Comparison of ENCODE assay signal across 9 mouse cellular contexts in the genomic region with DNA sequence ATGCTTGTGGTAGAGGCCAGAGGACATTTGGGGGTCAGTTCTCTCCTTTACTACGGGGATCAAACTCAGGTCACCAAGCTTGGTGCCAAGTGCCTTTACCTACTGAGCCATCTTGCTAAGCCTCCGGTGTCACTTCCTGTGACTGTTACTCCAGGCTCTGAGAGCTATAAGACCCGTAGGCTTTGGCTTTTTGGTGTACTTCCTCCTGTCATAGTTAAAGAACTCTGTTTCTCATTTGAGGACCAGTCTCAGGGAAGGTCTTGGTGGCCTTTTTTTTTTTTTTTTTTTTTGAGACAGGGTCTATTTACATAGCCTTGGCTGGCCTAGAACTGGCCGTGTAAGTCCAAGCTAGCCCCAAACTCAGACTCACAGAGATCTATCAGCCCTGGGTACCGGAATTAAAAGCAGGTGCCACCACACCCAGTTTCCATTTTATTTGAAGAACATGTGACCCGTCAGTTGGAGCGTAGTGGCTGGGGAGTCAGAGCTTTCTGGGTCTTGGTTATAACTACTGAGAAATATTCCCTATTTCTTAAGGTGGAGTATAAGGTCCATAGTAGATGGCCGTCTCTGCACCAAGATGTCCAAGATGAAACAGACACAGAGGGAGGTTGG. TPM values are rescaled to one million over a fixed set of nuclear protein-coding genes. Genes with fewer than 3 reads are reported as not detected.
DNase-seq lines count a peak whose midpoint lies in the region; TF ChIP-seq lines count a peak whose summit lies in the region.
"Had no signal": no experiment of that assay in that cellular context is flagged by ENCODE, and none has a peak within 500 bp of the region (broad histone marks: within the 10 kb centered on the region; RNA-seq: fewer than 3 reads in every experiment).

No protein-coding gene starts in this region.

- H3K4me3 ChIP-seq in gastrocnemius, adult 2 months, result no peak overlapping the region
- no peak overlapping the region for H3K4me3 ChIP-seq in spleen, adult 2 months (ENCODE audit: extremely low read depth, insufficient read depth, insufficient read length)
- no peak overlapping the region for H3K4me3 ChIP-seq in kidney, adult 2 months (ENCODE audit: insufficient read depth, low read depth, low read length)
- H3K4me3 ChIP-seq: erythroblast, embryonic 14.5 days had no signal

- peak overlapping the region; percentile 93 for H3K27ac ChIP-seq in gastrocnemius, adult 2 months
- H3K27ac ChIP-seq in spleen, adult 2 months (ENCODE audit: insufficient read depth, low read length), result peak overlapping the region; percentile 41
- no peak overlapping the region for H3K27ac ChIP-seq in kidney, adult 2 months (ENCODE audit: insufficient read depth, low read depth, low read length)

- intact Hi-C loops in gastrocnemius, adult 2 months (cut with DNase I), result loop anchor here (5.0 kb wide), 1 partner anchor 36 kb away; no protein-coding TSS in a partner anchor
- intact Hi-C loops in gastrocnemius, postnatal 36 days (cut with DNase I), result no loop called here

- no peak for DNase-seq in gastrocnemius, adult 2 months
- no peak for DNase-seq in gastrocnemius, postnatal 36 days
- no peak for DNase-seq in spleen, adult 2 months (ENCODE audit: low read depth in 1 of 2, low spot score in 2 of 2)
- DNase-seq in spleen, postnatal 10 days (ENCODE audit: low spot score in 2 of 2), result no peak
- DNase-seq in induced T-regulatory cell, adult 2 months (ENCODE audit: low read depth), result peak; percentile 80
- DNase-seq in splenic B cell, adult 2 months (ENCODE audit: low read depth, low spot score), result peak; percentile 44
- no peak for DNase-seq in kidney, adult 2 months
- no peak for DNase-seq in frontal cortex, adult 2 months (ENCODE audit: extremely low spot score in 1 of 2, low spot score in 1 of 2)

- no peak for TF ChIP-seq CTCF in gastrocnemius, adult 2 months (IDR thresholded peaks at IDR 0.05)
- no peak for TF ChIP-seq CTCF in spleen, adult 2 months (IDR thresholded peaks at IDR 0.05; ENCODE audit: extremely low read depth, insufficient read depth, insufficient read length, insufficient replicate concordance)
- TF ChIP-seq CTCF in kidney, adult 2 months (conservative IDR thresholded peaks at IDR 0.05; ENCODE audit: insufficient read depth, insufficient read length, low read depth, low read length), result no peak

- H3K4me1 ChIP-seq in spleen, adult 2 months (ENCODE audit: control insufficient read depth, insufficient read depth, insufficient read length), result peaks cover 10% of the 10 kb centered on the region; the same call in 1 of the 2 replicates
- peaks cover 16% of the 10 kb centered on the region for H3K4me1 ChIP-seq in kidney, adult 2 months (ENCODE audit: control insufficient read depth, insufficient read depth, low read length)

- no peak for TF ChIP-seq POLR2A in spleen, adult 2 months (IDR thresholded peaks at IDR 0.05; ENCODE audit: low read depth, low read length)
- no peak for TF ChIP-seq POLR2A in kidney, adult 2 months (IDR thresholded peaks at IDR 0.05; ENCODE audit: low read depth, low read length)

- 39% methylated on average over 8 of the region's 8 CpGs for WGBS in spleen, adult 2 months
- 90% methylated on average over 8 of the region's 8 CpGs for WGBS in kidney, adult 2 months

- H3K27me3 ChIP-seq in spleen, adult 2 months (ENCODE audit: control insufficient read depth, insufficient read depth, low read length), result no peaks in the 10 kb centered on the region
- no peaks in the 10 kb centered on the region for H3K27me3 ChIP-seq in splenic B cell, adult 2 months (ENCODE audit: control insufficient read depth, insufficient read depth, low read length, poor library complexity, severe bottlenecking)
- no peaks in the 10 kb centered on the region for H3K27me3 ChIP-seq in kidney, adult 2 months (replicated peaks; ENCODE audit: control insufficient read depth, insufficient read depth, low read length)

- H3K36me3 ChIP-seq in spleen, adult 2 months (ENCODE audit: control insufficient read depth, insufficient read depth, low read length), result no peaks in the 10 kb centered on the region
- H3K36me3 ChIP-seq in splenic B cell, adult 2 months (ENCODE audit: control insufficient read depth, insufficient read depth, low read length, poor library complexity, severe bottlenecking), result no peaks in the 10 kb centered on the region
- no peaks in the 10 kb centered on the region for H3K36me3 ChIP-seq in kidney, adult 2 months (ENCODE audit: control insufficient read depth, insufficient read depth, low read length)

RNA-seq across cellular contexts. Expression of gene Asprv1, which starts 44.3 kb away (rescaled TPM):
- not detected for total RNA-seq in gastrocnemius, adult 2 months (2021)
- total RNA-seq in gastrocnemius, postnatal 36 days (2021), result not detected
- polyA plus RNA-seq in spleen, adult 2 months (2012; rRNA removed), result 2.5 and 3.2 TPM in 2 replicates
- 0.10 and 0.33 TPM in 2 replicates for polyA plus RNA-seq in kidney, adult 2 months (2012; rRNA removed)
- 2.9 and 3.4 TPM in 2 replicates for polyA plus RNA-seq in frontal cortex, adult 2 months (2012; rRNA removed)
- polyA plus RNA-seq: erythroblast, embryonic 14.5 days had no signal

RNA-seq across cellular contexts. Expression of gene Pcbp1, which starts 57.6 kb away (rescaled TPM):
- total RNA-seq in gastrocnemius, adult 2 months (2021), result 100 to 1,000 TPM; 121 to 128 TPM
- total RNA-seq in gastrocnemius, postnatal 36 days (2021), result 100 to 1,000 TPM; 102 to 112 TPM
- polyA plus RNA-seq in spleen, adult 2 months (2012; rRNA removed), result 166 and 200 TPM in 2 replicates
- 165 and 166 TPM in 2 replicates for polyA plus RNA-seq in kidney, adult 2 months (2012; rRNA removed)
- polyA plus RNA-seq in frontal cortex, adult 2 months (2012; rRNA removed), result 169 and 180 TPM in 2 replicates

Comparison
In these comparisons a context has a peak if more than half of its experiments do, and no peak if none do; other contexts are left out.
1. DNase-seq: peak in induced T-regulatory cell, adult 2 months (single experiment) and splenic B cell, adult 2 months (single experiment); none in gastrocnemius, adult 2 months (single experiment), gastrocnemius, postnatal 36 days (0 of 2), spleen, adult 2 months (0 of 2), spleen, postnatal 10 days (0 of 2), kidney, adult 2 months (single experiment) and frontal cortex, adult 2 months (0 of 2).